In genomic region chr10:117404384-117404783, GRCm38 (mm10) we compare ENCODE assay signal across 16 mouse cellular contexts.
A peak's percentile ranks its signal among the peaks of the same experiment; 100 is the strongest.
DNase-seq lines count a peak whose midpoint lies in the region.
"Had no signal": no experiment of that assay in that cellular context is flagged by ENCODE, and none has a peak within 500 bp of the region (broad histone marks: within the 10 kb centered on the region; RNA-seq: fewer than 3 reads in every experiment).

No protein-coding gene starts in this region.

- DNase-seq in 3T3-L1 (ENCODE audit: low read depth, low spot score) (peak; percentile 92), adipocyte (ENCODE audit: low spot score) (peak; percentile 92)
- no peak for DNase-seq in kidney, adult 11 months
- DNase-seq in left cerebral cortex, adult 11 months (ENCODE audit: low spot score), result no peak
- DNase-seq: adrenal gland, adult 2 months; adrenal gland, adult 8-10 months; adrenal gland, postnatal 10 days; adrenal gland, postnatal 14 days; adrenal gland, postnatal 25 days; adrenal gland, postnatal 36 days; B cell, adult 2 months; cerebellum, adult 11 months; cerebellum, adult 11-12 months; cerebellum, adult 18-20 months; cerebellum, adult 2 months; cerebellum, adult 8-10 months had no signal

Comparison
In these comparisons a context has a peak if more than half of its experiments do, and no peak if none do; other contexts are left out.
1. DNase-seq: peak in 3T3-L1 (single experiment) and adipocyte (single experiment); none in kidney, adult 11 months (single experiment) and left cerebral cortex, adult 11 months (single experiment).